Mouse (Mus musculus): ENCODE results near the gene Prpsap1.

GRCm38 (mm10) chr11:116422562-116422961 is 71.4 kb downstream of the Prpsap1 start:
- TF ChIP-seq POLR2A (IDR thresholded peaks at IDR 0.05; ENCODE audit: low read depth, low read length) (no peak), MAX (IDR thresholded peaks at IDR 0.05; ENCODE audit: low read length) (0 out of 2 replicates have a peak, but pooled peaks have one; percentile 47), KAT2A (IDR thresholded peaks at IDR 0.05; ENCODE audit: insufficient replicate concordance, low read length) (no peak), EP300 (IDR thresholded peaks at IDR 0.05; ENCODE audit: low read length) (no peak), GABPA (IDR thresholded peaks at IDR 0.05; ENCODE audit: insufficient replicate concordance, low read depth, low read length) (no peak), HCFC1 (IDR thresholded peaks at IDR 0.05; ENCODE audit: low read depth, low read length) (no peak; the same call in 1 of the 2 replicates)

Data from CH12.LX (cell line).